In genomic region chr1:182991002-182991778, GRCm38 (mm10) we compare ENCODE assay signal across 8 mouse cellular contexts. TPM values are rescaled to one million over a fixed set of nuclear protein-coding genes. Genes with fewer than 3 reads are reported as not detected.
DNase-seq lines count a peak whose midpoint lies in the region; ATAC-seq and TF ChIP-seq lines count a peak whose summit lies in the region.

No protein-coding gene starts in this region.

- peak; percentile 66 for DNase-seq in midbrain, embryonic 10.5 days (ENCODE audit: low spot score)
- DNase-seq in cerebellum, adult 9-11 months = peak; percentile 42
- DNase-seq in frontal cortex, postnatal 36 days (ENCODE audit: low spot score in 2 of 2) = peak; percentile 51 to 81
- DNase-seq in left cerebral cortex, postnatal 14 days (ENCODE audit: low spot score in 2 of 2) = peak; percentile 72 to 77
- peak; percentile 82 for DNase-seq in midbrain, embryonic 14.5 days
- peak in 1 of 2 experiments; percentile 51 for DNase-seq in spleen, adult 2 months (ENCODE audit: low read depth in 1 of 2, low spot score in 2 of 2)

- H3K36me3 ChIP-seq in midbrain, embryonic 10.5 days = no peaks in the 10 kb centered on the region
- no peaks in the 10 kb centered on the region for H3K36me3 ChIP-seq in midbrain, embryonic 15.5 days (replicated peaks)
- no peaks in the 10 kb centered on the region for H3K36me3 ChIP-seq in midbrain, embryonic 14.5 days (ENCODE audit: control insufficient read depth, insufficient read depth, low read length)
- H3K36me3 ChIP-seq in spleen, adult 2 months (ENCODE audit: control insufficient read depth, insufficient read depth, low read length) = no peaks in the 10 kb centered on the region

- WGBS in midbrain, embryonic 10.5 days = 17% methylated on average over 7 of the region's 7 CpGs
- 15% methylated on average over 7 of the region's 7 CpGs for WGBS in midbrain, embryonic 15.5 days
- WGBS in midbrain, embryonic 14.5 days = 16% methylated on average over 7 of the region's 7 CpGs
- WGBS in spleen, adult 2 months = 22% methylated on average over 7 of the region's 7 CpGs

- H3K27ac ChIP-seq in midbrain, embryonic 10.5 days (replicated peaks) = no peak overlapping the region
- no peak overlapping the region for H3K27ac ChIP-seq in midbrain, embryonic 15.5 days
- H3K27ac ChIP-seq in midbrain, embryonic 14.5 days (replicated peaks; ENCODE audit: low read depth, low read length) = no peak overlapping the region
- H3K27ac ChIP-seq in spleen, adult 2 months (ENCODE audit: insufficient read depth, low read length) = no peak overlapping the region

- ATAC-seq in midbrain, embryonic 15.5 days (replicated peaks) = no peak
- peak; percentile 88 for ATAC-seq in inflammation-experienced regulatory T-cells, adult 6 months
- ATAC-seq in midbrain, embryonic 14.5 days (ENCODE audit: low FRiP score, low TSS enrichment) = peak; percentile 37; the same call in 1 of the 2 replicates

- H3K27me3 ChIP-seq in midbrain, embryonic 10.5 days (ENCODE audit: low read depth, poor library complexity, severe bottlenecking) = no peaks in the 10 kb centered on the region
- no peaks in the 10 kb centered on the region for H3K27me3 ChIP-seq in midbrain, embryonic 15.5 days (replicated peaks)
- no peaks in the 10 kb centered on the region for H3K27me3 ChIP-seq in midbrain, embryonic 14.5 days (ENCODE audit: control insufficient read depth, insufficient read depth, low read length)
- no peaks in the 10 kb centered on the region for H3K27me3 ChIP-seq in spleen, adult 2 months (ENCODE audit: control insufficient read depth, insufficient read depth, low read length)

- no peaks in the 10 kb centered on the region for H3K4me1 ChIP-seq in midbrain, embryonic 10.5 days
- H3K4me1 ChIP-seq in midbrain, embryonic 15.5 days = no peaks in the 10 kb centered on the region
- no peaks in the 10 kb centered on the region for H3K4me1 ChIP-seq in midbrain, embryonic 14.5 days (ENCODE audit: control insufficient read depth, insufficient read depth, low read length)
- H3K4me1 ChIP-seq in spleen, adult 2 months (ENCODE audit: control insufficient read depth, insufficient read depth, insufficient read length) = no peaks in the 10 kb centered on the region

- H3K4me2 ChIP-seq in midbrain, embryonic 15.5 days = no peak overlapping the region
- H3K4me2 ChIP-seq in midbrain, embryonic 14.5 days (ENCODE audit: low read length) = no peak overlapping the region

- H3K9me3 ChIP-seq in midbrain, embryonic 10.5 days (replicated peaks) = no peaks in the 10 kb centered on the region
- no peaks in the 10 kb centered on the region for H3K9me3 ChIP-seq in midbrain, embryonic 15.5 days
- no peaks in the 10 kb centered on the region for H3K9me3 ChIP-seq in midbrain, embryonic 14.5 days (ENCODE audit: control insufficient read depth, low read length)

- H3K9ac ChIP-seq in midbrain, embryonic 15.5 days = no peak overlapping the region
- H3K9ac ChIP-seq in midbrain, embryonic 14.5 days (replicated peaks; ENCODE audit: low read length) = no peak overlapping the region

- no peak for TF ChIP-seq POLR2A in spleen, adult 2 months (IDR thresholded peaks at IDR 0.05; ENCODE audit: low read depth, low read length)

- no peak overlapping the region for H3K4me3 ChIP-seq in midbrain, embryonic 10.5 days
- no peak overlapping the region for H3K4me3 ChIP-seq in midbrain, embryonic 15.5 days
- H3K4me3 ChIP-seq in midbrain, embryonic 14.5 days (replicated peaks; ENCODE audit: low read depth, low read length) = no peak overlapping the region
- no peak overlapping the region for H3K4me3 ChIP-seq in spleen, adult 2 months (ENCODE audit: extremely low read depth, insufficient read depth, insufficient read length)

- TF ChIP-seq CTCF in spleen, adult 2 months (IDR thresholded peaks at IDR 0.05; ENCODE audit: extremely low read depth, insufficient read depth, insufficient read length, insufficient replicate concordance) = peak; percentile 97

- intact Hi-C loops in left cerebral cortex, postnatal 14 days (cut with DNase I) = no loop called here

RNA-seq across cellular contexts. Expression of gene Tlr5, which starts 36.6 kb away (rescaled TPM):
- polyA plus RNA-seq in midbrain, embryonic 10.5 days (2016; fragmentation: Nextera tagmentation; extraction: Ambion mirVana) = 0.35 and 0.52 TPM in 2 replicates
- 0.17 and 0.45 TPM in 2 replicates for polyA plus RNA-seq in midbrain, embryonic 15.5 days (2015; fragmentation: Nextera tagmentation; extraction: Ambion mirVana)
- not detected for polyA plus RNA-seq in inflammation-experienced regulatory T-cells, adult 6 months (2017; shearing (Covaris generic))
- under 1 TPM; 0.44 to 0.70 TPM for total RNA-seq in left cerebral cortex, postnatal 14 days (2021)
- 0.09 and 0.25 TPM in 2 replicates for polyA plus RNA-seq in midbrain, embryonic 14.5 days (2014; fragmentation: Nextera tagmentation; extraction: Ambion mirVana)
- polyA plus RNA-seq in spleen, adult 2 months (2012; rRNA removed) = 1.1 and 1.6 TPM in 2 replicates
